Mouse (Mus musculus): ENCODE measurements around the gene Naaladl1.

DNA sequence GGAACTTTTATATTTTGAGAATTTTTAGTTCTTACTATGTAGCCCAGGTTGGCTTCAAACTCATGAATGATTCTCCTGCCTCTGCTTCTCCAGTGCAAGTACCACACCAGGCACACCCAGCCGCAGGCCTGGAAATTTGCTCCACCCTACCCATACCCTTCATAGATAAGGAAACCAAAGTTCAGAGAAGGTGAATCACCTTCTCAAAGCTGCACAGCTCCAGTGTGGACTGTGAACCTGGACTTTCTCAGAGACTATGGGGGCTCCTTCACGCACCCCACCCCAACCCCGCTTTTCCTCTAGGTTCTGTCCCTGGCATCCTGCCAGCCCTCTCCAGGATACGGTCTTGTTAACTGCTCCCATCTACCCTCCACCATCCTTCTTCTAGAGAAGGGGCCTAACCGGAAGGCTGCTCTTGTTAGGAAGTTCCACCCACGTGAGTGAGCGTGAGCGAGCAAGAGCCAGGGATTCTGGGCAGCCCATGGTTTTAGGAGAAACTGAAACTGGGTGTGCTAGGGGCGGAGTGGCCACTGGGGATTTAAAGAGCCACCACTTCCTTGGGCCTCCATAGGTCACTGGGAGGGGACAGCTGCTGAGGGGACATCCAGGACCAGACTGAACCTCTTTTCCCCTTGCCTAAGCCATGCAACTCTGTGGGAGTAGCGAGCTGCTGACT, 58.4 kb downstream of the Naaladl1 start:
- TF ChIP-seq HCFC1 (IDR thresholded peaks at IDR 0.05; ENCODE audit: borderline replicate concordance, insufficient read depth, low read length) (no peak), ZNF384 (IDR thresholded peaks at IDR 0.05; ENCODE audit: low read depth, low read length) (no peak), CHD2 (IDR thresholded peaks at IDR 0.05; ENCODE audit: low read depth, low read length) (no peak)
